8 mouse cellular contexts compared by ENCODE assay signal in the genomic region with DNA sequence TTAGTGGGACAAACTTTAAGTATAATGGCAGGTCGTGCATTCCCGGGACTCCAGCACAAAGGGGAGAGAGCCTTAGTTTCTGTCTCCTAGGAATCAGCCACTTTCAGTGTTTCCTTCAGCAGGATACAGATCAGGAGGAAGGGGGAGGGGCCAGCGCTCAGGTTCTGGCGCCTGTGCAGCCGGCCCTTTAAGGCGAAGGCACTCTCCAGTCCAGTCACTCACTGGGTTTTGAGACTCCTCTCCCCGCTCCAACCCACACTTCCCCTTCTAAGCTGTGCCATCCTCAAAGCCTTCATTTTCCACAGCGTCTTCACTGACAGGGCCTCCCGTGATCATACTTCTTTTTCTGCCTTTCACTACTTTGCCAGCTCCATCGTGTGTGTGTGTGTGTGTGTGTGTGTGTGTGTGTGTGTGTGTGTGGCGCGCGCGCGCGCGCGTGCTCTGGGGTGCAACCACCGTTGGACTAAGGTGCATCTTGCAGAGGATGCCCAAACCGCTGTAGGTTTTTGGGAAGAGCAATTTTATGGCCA. TPM values are rescaled to one million over a fixed set of nuclear protein-coding genes. Genes with fewer than 3 reads are reported as not detected.
A peak's percentile ranks its signal among the peaks of the same experiment; 100 is the strongest.
DNase-seq lines count a peak whose midpoint lies in the region; ATAC-seq lines count a peak whose summit lies in the region.

No protein-coding gene starts in this region.

- peak overlapping the region; percentile 48 for H3K4me3 ChIP-seq in forebrain, embryonic 10.5 days
- peak overlapping the region; percentile 27 for H3K4me3 ChIP-seq in hindbrain, embryonic 12.5 days
- H3K4me3 ChIP-seq in midbrain, embryonic 14.5 days (replicated peaks; ENCODE audit: low read depth, low read length), result peak overlapping the region; percentile 21; the same call in 1 of the 2 replicates

- H3K9me3 ChIP-seq in forebrain, embryonic 10.5 days, result no peaks in the 10 kb centered on the region
- H3K9me3 ChIP-seq in hindbrain, embryonic 12.5 days (replicated peaks), result no peaks in the 10 kb centered on the region
- H3K9me3 ChIP-seq in midbrain, embryonic 14.5 days (ENCODE audit: control insufficient read depth, low read length), result no peaks in the 10 kb centered on the region

- peak; percentile 24 for DNase-seq in right cerebral cortex, postnatal 14 days
- DNase-seq in right cerebral cortex, adult 18-20 months, result no peak
- peak; percentile 49 for DNase-seq in forebrain, embryonic 10.5 days (ENCODE audit: extremely low spot score, low spot score)
- peak; percentile 43 for DNase-seq in liver
- peak; percentile 53 for DNase-seq in midbrain, embryonic 14.5 days
- no peak for DNase-seq in spleen, postnatal 36 days (ENCODE audit: low spot score in 2 of 2)
- DNase-seq in layer of hippocampus, postnatal 25 days (ENCODE audit: extremely low spot score in 1 of 2, low spot score in 1 of 2), result no peak

- peak overlapping the region; percentile 32; the same call in 1 of the 2 replicates for H3K9ac ChIP-seq in hindbrain, embryonic 12.5 days
- peak overlapping the region; percentile 26; the same call in 1 of the 2 replicates for H3K9ac ChIP-seq in midbrain, embryonic 14.5 days (replicated peaks; ENCODE audit: low read length)

- H3K27me3 ChIP-seq in forebrain, embryonic 10.5 days (ENCODE audit: poor library complexity, severe bottlenecking), result peaks cover 68% of the 10 kb centered on the region
- peaks cover 39% of the 10 kb centered on the region for H3K27me3 ChIP-seq in hindbrain, embryonic 12.5 days
- H3K27me3 ChIP-seq in midbrain, embryonic 14.5 days (ENCODE audit: control insufficient read depth, insufficient read depth, low read length), result no peaks in the 10 kb centered on the region

- 2% methylated on average over 12 of the region's 20 CpGs for WGBS in forebrain, embryonic 10.5 days
- under 1% methylated on average over 20 of the region's 20 CpGs for WGBS in hindbrain, embryonic 12.5 days
- 2% methylated on average over 20 of the region's 20 CpGs for WGBS in midbrain, embryonic 14.5 days

- H3K36me3 ChIP-seq in forebrain, embryonic 10.5 days (replicated peaks), result no peaks in the 10 kb centered on the region
- no peaks in the 10 kb centered on the region for H3K36me3 ChIP-seq in hindbrain, embryonic 12.5 days
- no peaks in the 10 kb centered on the region for H3K36me3 ChIP-seq in midbrain, embryonic 14.5 days (ENCODE audit: control insufficient read depth, insufficient read depth, low read length)

- no peak for ATAC-seq in hindbrain, embryonic 12.5 days (ENCODE audit: low FRiP score)
- no peak for ATAC-seq in midbrain, embryonic 14.5 days (ENCODE audit: low FRiP score, low TSS enrichment)

- H3K27ac ChIP-seq in forebrain, embryonic 10.5 days, result peak overlapping the region; percentile 22; the same call in 1 of the 2 replicates
- no peak overlapping the region for H3K27ac ChIP-seq in hindbrain, embryonic 12.5 days
- H3K27ac ChIP-seq in midbrain, embryonic 14.5 days (replicated peaks; ENCODE audit: low read depth, low read length), result no peak overlapping the region

- H3K4me2 ChIP-seq in hindbrain, embryonic 12.5 days (replicated peaks), result peak overlapping the region; percentile 57
- H3K4me2 ChIP-seq in midbrain, embryonic 14.5 days (ENCODE audit: low read length), result peak overlapping the region; percentile 52

- H3K4me1 ChIP-seq in forebrain, embryonic 10.5 days, result peaks cover 19% of the 10 kb centered on the region
- peaks cover 16% of the 10 kb centered on the region for H3K4me1 ChIP-seq in hindbrain, embryonic 12.5 days
- H3K4me1 ChIP-seq in midbrain, embryonic 14.5 days (ENCODE audit: control insufficient read depth, insufficient read depth, low read length), result no peaks in the 10 kb centered on the region; the same call in 1 of the 2 replicates

RNA-seq across cellular contexts. Expression of a gene that starts 32.9 kb away (rescaled TPM):
- 35.9 and 38.8 TPM in 2 replicates for polyA plus RNA-seq in forebrain, embryonic 10.5 days (2016; fragmentation: Nextera tagmentation; extraction: Ambion mirVana)
- polyA plus RNA-seq in hindbrain, embryonic 12.5 days (2016; fragmentation: Nextera tagmentation; extraction: Ambion mirVana), result 45.0 and 46.8 TPM in 2 replicates
- 41.6 and 45.0 TPM in 2 replicates for polyA plus RNA-seq in midbrain, embryonic 14.5 days (2014; fragmentation: Nextera tagmentation; extraction: Ambion mirVana)
- total RNA-seq in layer of hippocampus, postnatal 25 days (2021), result 10 to 100 TPM; 17.9 to 21.1 TPM

Comparison
In these comparisons a context has a peak if more than half of its experiments do, and no peak if none do; other contexts are left out.
1. DNase-seq: peak in right cerebral cortex, postnatal 14 days (single experiment), forebrain, embryonic 10.5 days (single experiment), liver (single experiment) and midbrain, embryonic 14.5 days (single experiment); none in right cerebral cortex, adult 18-20 months (single experiment), spleen, postnatal 36 days (0 of 2) and layer of hippocampus, postnatal 25 days (0 of 2).
2. Peak in every context shown above with its lines, with median percentiles within 50 percentile points of each other: H3K4me3 ChIP-seq.